Mouse (Mus musculus): ENCODE results near the gene Nmnat2.

Gene Nmnat2

GRCm38 (mm10) chr1:153019623-153020022 lies 64.8 kb downstream of the Nmnat2 start:
- no peak for DNase-seq (ENCODE audit: low spot score in 2 of 2)

GRCm38 (mm10) chr1:153021034-153021638 lies 66.3 kb downstream of the Nmnat2 start:
- no peak for DNase-seq (ENCODE audit: low spot score in 2 of 2)

GRCm38 (mm10) chr1:153023018-153023417 lies 68.2 kb downstream of the Nmnat2 start:
- DNase-seq (ENCODE audit: low spot score in 2 of 2) = no peak

GRCm38 (mm10) chr1:153023875-153024274 lies 69.1 kb downstream of the Nmnat2 start:
- no peak for DNase-seq (ENCODE audit: low spot score in 2 of 2)

- DNase-seq (ENCODE audit: low spot score in 2 of 2) = no peak
Observed at GRCm38 (mm10) chr1:153024453-153024852, 69.7 kb downstream of the Nmnat2 start.

GRCm38 (mm10) chr1:153031345-153031744 lies 76.6 kb downstream of the Nmnat2 start:
- DNase-seq (ENCODE audit: low spot score in 2 of 2) = no peak

GRCm38 (mm10) chr1:153031954-153032353 lies 77.2 kb downstream of the Nmnat2 start:
- no peak for DNase-seq (ENCODE audit: low spot score in 2 of 2)

GRCm38 (mm10) chr1:153033145-153033908 lies 78.5 kb downstream of the Nmnat2 start:
- no peak for DNase-seq (ENCODE audit: low spot score in 2 of 2)

GRCm38 (mm10) chr1:153034064-153034463 lies 79.3 kb downstream of the Nmnat2 start:
- DNase-seq (ENCODE audit: low spot score in 2 of 2) = no peak

GRCm38 (mm10) chr1:153035328-153035944 lies 80.6 kb downstream of the Nmnat2 start:
- DNase-seq (ENCODE audit: low spot score in 2 of 2) = peak; percentile 30 to 37

GRCm38 (mm10) chr1:153037353-153038345 lies 82.9 kb downstream of the Nmnat2 start:
- no peak for DNase-seq (ENCODE audit: low spot score in 2 of 2)

- DNase-seq (ENCODE audit: low spot score in 2 of 2) = no peak
Observed at GRCm38 (mm10) chr1:153040091-153040490, 85.3 kb downstream of the Nmnat2 start.

- no peak for DNase-seq (ENCODE audit: low spot score in 2 of 2)
Observed at GRCm38 (mm10) chr1:153041046-153041445, 86.3 kb downstream of the Nmnat2 start.

GRCm38 (mm10) chr1:153042318-153042717 lies 87.5 kb downstream of the Nmnat2 start:
- no peak for DNase-seq (ENCODE audit: low spot score in 2 of 2)

- no peak for DNase-seq (ENCODE audit: low spot score in 2 of 2)
Observed at GRCm38 (mm10) chr1:153043332-153043731, 88.5 kb downstream of the Nmnat2 start.

- no peak for DNase-seq (ENCODE audit: low spot score in 2 of 2)
Observed at GRCm38 (mm10) chr1:153045368-153045767, 90.6 kb downstream of the Nmnat2 start.

- DNase-seq (ENCODE audit: low spot score in 2 of 2) = peak; percentile 27 to 73
Observed at GRCm38 (mm10) chr1:153048147-153048878, 93.5 kb downstream of the Nmnat2 start.

GRCm38 (mm10) chr1:153049451-153049850 lies 94.7 kb downstream of the Nmnat2 start:
- no peak for DNase-seq (ENCODE audit: low spot score in 2 of 2)

GRCm38 (mm10) chr1:153051474-153051873 lies 96.7 kb downstream of the Nmnat2 start:
- no peak for DNase-seq (ENCODE audit: low spot score in 2 of 2)

GRCm38 (mm10) chr1:153053619-153054018 lies 98.8 kb downstream of the Nmnat2 start:
- DNase-seq (ENCODE audit: low spot score in 2 of 2) = no peak

All from urinary bladder, adult 18-20 months (tissue).